Mouse (Mus musculus) lung, embryonic 14.5 days (tissue): ENCODE results near the gene Ccdc148. TPM values are rescaled to one million over a fixed set of nuclear protein-coding genes. Genes with fewer than 3 reads are reported as not detected.

Source experiments
- ATAC-seq: fragments of 200-750 bp; cut with Nextera tagmentation; 2 replicates; pipeline ENCODE4 v1.8.0; 2017; ENCODE audit warnings: mild to moderate bottlenecking, moderate TSS enrichment, moderate library complexity; ENCODE audit not compliant: insufficient read depth
- DNase-seq: peaks from one replicate; pipeline ENCODE4 v3.0.0-alpha.2; 2015
- H3K27ac ChIP-seq: fragments of 300-500 bp; sonication (generic); 2 replicates; pipeline ENCODE4 v1.5.1; 2014; ENCODE audit warnings: low read depth, mild to moderate bottlenecking, moderate library complexity
- H3K27me3 ChIP-seq: fragments of 300-500 bp; sonication (generic); 2 replicates; pipeline ENCODE4 v1.6.1; 2014; ENCODE audit warnings: low read length, control low read depth; ENCODE audit not compliant: insufficient read depth
- H3K36me3 ChIP-seq: fragments of 300-500 bp; sonication (generic); 2 replicates; pipeline ENCODE4 v1.6.1; 2014; ENCODE audit warnings: control low read depth; ENCODE audit not compliant: insufficient read depth
- H3K4me1 ChIP-seq: fragments of 300-500 bp; sonication (generic); 2 replicates; pipeline ENCODE4 v1.6.1; 2014; ENCODE audit warnings: antibody characterized with exemption, control low read depth; ENCODE audit not compliant: insufficient read depth
- H3K4me2 ChIP-seq: fragments of 300-500 bp; sonication (generic); 2 replicates; pipeline ENCODE4 v1.6.1; 2014; ENCODE audit warnings: mild to moderate bottlenecking
- H3K4me3 ChIP-seq: fragments of 300-500 bp; sonication (generic); 2 replicates; pipeline ENCODE4 v1.5.1; 2014; ENCODE audit warnings: low read depth, low read length
- H3K9ac ChIP-seq: fragments of 300-500 bp; sonication (generic); 2 replicates; pipeline ENCODE4 v1.6.1; 2014
- H3K9me3 ChIP-seq: fragments of 300-500 bp; sonication (generic); 2 replicates; pipeline ENCODE4 v1.6.1; 2016; ENCODE audit warnings: low read depth, low read length, control low read depth
- CTCF ChIP-seq: IDR thresholded peaks from 2 replicates; pipeline ENCODE4 v1.5.1; 2016; ENCODE audit warnings: antibody characterized with exemption, low read depth
- WGBS: fragments of 180-500 bp; shearing (Covaris S2); extraction: QIAGEN DNeasy Blood & Tissue Kit; methylation state at CpG from one replicate; pipeline ENCODE4 v1.1.7; 2014; 5-methylcytosine and 5-hydroxymethylcytosine counted together
- polyA plus RNA-seq: library from polyadenylated mRNA; unstranded; fragments of >200 nt; fragmentation: Nextera tagmentation; extraction: Ambion mirVana; gene quantifications from 2 replicates; pipeline ENCODE4 v1.2.1, GENCODE M21; 2014

Gene Ccdc148
- polyA plus RNA-seq, 1 experiment from 2014 or later: 1.1 TPM

DNA sequence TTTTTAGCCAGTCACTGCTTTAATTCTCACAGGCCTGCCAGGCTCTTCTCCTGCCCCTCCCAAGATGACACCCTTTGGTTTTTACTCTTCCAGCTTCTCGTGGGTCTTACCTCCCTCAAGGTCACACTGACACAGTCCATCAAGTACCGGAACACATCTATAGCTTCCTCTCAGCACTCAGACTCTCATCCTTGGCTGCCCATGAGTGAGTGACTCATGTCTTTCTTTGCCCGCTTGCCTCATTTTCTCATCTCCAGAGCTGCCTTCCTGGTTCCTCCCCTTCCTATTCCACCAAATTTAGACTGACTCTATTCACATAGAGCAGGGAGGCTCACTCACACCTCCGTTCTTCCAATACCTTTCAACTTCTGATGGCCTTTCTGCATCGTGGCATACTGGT, 42.4 kb upstream of the Ccdc148 start:
- H3K36me3 ChIP-seq: no peaks in the 10 kb centered on the region
- ATAC-seq (0 out of 2 replicates have a peak, but pooled peaks have one; percentile 32), DNase-seq (no peak)
- H3K9ac ChIP-seq: no peak overlapping the region
- H3K4me2 ChIP-seq: no peak overlapping the region
- no peak for TF ChIP-seq CTCF
- H3K9me3 ChIP-seq: no peaks in the 10 kb centered on the region
- H3K4me1 ChIP-seq: peaks cover 7% of the 10 kb centered on the region; the same call in 1 of the 2 replicates
- no peaks in the 10 kb centered on the region for H3K27me3 ChIP-seq
- WGBS: 58% methylated on average over 5 of the region's 5 CpGs
- no peak overlapping the region for H3K4me3 ChIP-seq
- H3K27ac ChIP-seq: no peak overlapping the region

- H3K9ac ChIP-seq: no peak overlapping the region
- whole genome bisulfite sequencing: 69% methylated on average over 3 of the region's 3 CpGs
- TF ChIP-seq CTCF: no peak
- no peak overlapping the region for H3K4me2 ChIP-seq
- H3K27me3 ChIP-seq: no peaks in the 10 kb centered on the region
- DNase-seq (no peak), ATAC-seq (no peak)
- no peaks in the 10 kb centered on the region for H3K9me3 ChIP-seq
- no peak overlapping the region for H3K27ac ChIP-seq
- no peak overlapping the region for H3K4me3 ChIP-seq
- no peaks in the 10 kb centered on the region for H3K36me3 ChIP-seq
- H3K4me1 ChIP-seq: 0 out of 2 replicates have a peak, but pooled peaks cover 2% of the 10 kb centered on the region
These were observed 40.0 kb upstream of the Ccdc148 start for GRCm38 (mm10) chr2:59200511-59200910.

DNA sequence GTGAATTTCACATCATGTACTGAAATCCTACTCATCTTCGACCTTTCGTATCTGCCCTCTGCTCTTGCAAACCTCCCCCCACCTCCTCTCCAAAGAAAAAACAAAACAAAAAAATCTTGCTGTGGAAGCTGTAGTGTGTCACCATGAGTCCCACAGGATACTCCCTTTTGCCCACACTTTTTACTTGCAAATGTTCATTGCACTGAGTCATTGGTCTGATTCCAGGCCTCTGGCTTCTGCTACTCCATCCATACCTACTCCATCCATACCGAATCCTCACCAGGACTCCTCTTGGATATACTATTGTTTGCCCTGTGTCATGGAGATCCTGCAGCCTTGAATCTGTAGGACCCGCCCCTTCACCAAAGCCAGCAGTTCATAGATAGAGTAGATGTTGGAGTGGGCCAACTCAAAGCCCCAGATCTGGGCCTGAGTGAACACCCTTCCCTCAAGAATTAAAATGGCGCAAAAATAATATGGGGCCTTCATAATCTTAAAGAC, 39.0 kb upstream of the Ccdc148 start:
- no peak overlapping the region for H3K27ac ChIP-seq
- WGBS: 92% methylated on average over 5 of the region's 5 CpGs
- H3K9ac ChIP-seq: no peak overlapping the region
- no peak for TF ChIP-seq CTCF
- no peaks in the 10 kb centered on the region for H3K9me3 ChIP-seq
- no peak for DNase-seq
- H3K36me3 ChIP-seq: no peaks in the 10 kb centered on the region
- H3K4me2 ChIP-seq: no peak overlapping the region
- H3K4me3 ChIP-seq: no peak overlapping the region
- H3K4me1 ChIP-seq: 0 out of 2 replicates have a peak, but pooled peaks cover 2% of the 10 kb centered on the region
- no peak for ATAC-seq
- H3K27me3 ChIP-seq: no peaks in the 10 kb centered on the region

DNA sequence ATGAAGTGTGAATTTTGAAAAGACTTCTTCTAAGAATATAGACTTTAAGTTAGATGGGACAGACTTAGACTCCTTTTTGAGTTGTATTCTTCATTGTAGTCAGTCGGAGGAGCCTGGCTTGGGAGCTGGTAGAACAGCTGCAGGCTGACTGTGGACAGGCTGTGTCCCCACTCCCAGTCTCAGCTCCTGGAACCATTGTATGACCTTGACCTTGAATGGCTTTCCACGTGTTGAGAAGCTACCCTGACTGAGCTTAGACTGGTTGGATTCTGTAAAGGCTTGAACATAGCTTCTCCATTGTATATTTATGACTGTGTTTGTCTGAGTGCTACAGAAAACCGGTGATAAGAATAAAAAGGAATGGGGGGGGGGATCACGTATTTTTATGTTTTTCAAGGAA, 36.7 kb upstream of the Ccdc148 start:
- Histone ChIP-seq H3K36me3 (no peaks in the 10 kb centered on the region), H3K4me2 (no peak overlapping the region), H3K27ac (no peak overlapping the region), H3K9me3 (no peaks in the 10 kb centered on the region), H3K4me1 (0 out of 2 replicates have a peak, but pooled peaks cover 2% of the 10 kb centered on the region), H3K4me3 (no peak overlapping the region), H3K27me3 (no peaks in the 10 kb centered on the region), H3K9ac (no peak overlapping the region)
- no peak for TF ChIP-seq CTCF
- DNase-seq: no peak
- 81% methylated on average over 4 of the region's 4 CpGs for WGBS
- no peak for ATAC-seq

- DNase-seq (no peak), ATAC-seq (no peak)
- 54% methylated on average over 5 of the region's 5 CpGs for whole genome bisulfite sequencing
- Histone ChIP-seq H3K4me2 (no peak overlapping the region), H3K27ac (no peak overlapping the region), H3K4me1 (peaks cover 3% of the 10 kb centered on the region; the same call in 1 of the 2 replicates), H3K9me3 (no peaks in the 10 kb centered on the region), H3K27me3 (no peaks in the 10 kb centered on the region), H3K9ac (no peak overlapping the region), H3K4me3 (no peak overlapping the region), H3K36me3 (no peaks in the 10 kb centered on the region)
- TF ChIP-seq CTCF: no peak
These were observed 32.6 kb upstream of the Ccdc148 start for GRCm38 (mm10) chr2:59193117-59193516.

- no peak overlapping the region for H3K4me2 ChIP-seq
- no peak overlapping the region for H3K4me3 ChIP-seq
- no peak overlapping the region for H3K27ac ChIP-seq
- peak; percentile 56 for DNase-seq
- H3K9me3 ChIP-seq: no peaks in the 10 kb centered on the region
- no peaks in the 10 kb centered on the region for H3K27me3 ChIP-seq
- 48% methylated on average over 8 of the region's 8 CpGs for WGBS
- no peaks in the 10 kb centered on the region for H3K36me3 ChIP-seq
- peak; percentile 70 for ATAC-seq
- no peak overlapping the region for H3K9ac ChIP-seq
- peaks cover 3% of the 10 kb centered on the region; the same call in 1 of the 2 replicates for H3K4me1 ChIP-seq
- no peak for TF ChIP-seq CTCF
These were observed 31.0 kb upstream of the Ccdc148 start for GRCm38 (mm10) chr2:59191466-59191865.

- Histone ChIP-seq H3K4me2 (no peak overlapping the region), H3K4me3 (no peak overlapping the region), H3K36me3 (no peaks in the 10 kb centered on the region), H3K9ac (no peak overlapping the region), H3K27ac (no peak overlapping the region; the same call in 1 of the 2 replicates), H3K4me1 (peaks cover 3% of the 10 kb centered on the region; the same call in 1 of the 2 replicates), H3K9me3 (no peaks in the 10 kb centered on the region), H3K27me3 (no peaks in the 10 kb centered on the region)
- 83% methylated on average over 10 of the region's 10 CpGs for WGBS
- TF ChIP-seq CTCF: no peak
- ATAC-seq (no peak), DNase-seq (no peak)
These were observed 29.7 kb upstream of the Ccdc148 start for GRCm38 (mm10) chr2:59190186-59190585.
